Mouse (Mus musculus) left cerebral cortex, postnatal 25 days (tissue): ENCODE measurements around the gene Tmem171. TPM values are rescaled to one million over a fixed set of nuclear protein-coding genes. Genes with fewer than 3 reads are reported as not detected.

Experiments
- DNase-seq, 2 experiments: peaks; one replicate each; pipeline ENCODE4 v3.0.0; 2022; ENCODE audit warnings: low spot score in 2 of 2, mixed read lengths in 1 of 2
- intact Hi-C: fragments of 180-260 bp; cut with DNase I; formaldehyde crosslinking; loops from one replicate; pipeline ENCODE4 v1.15.1; 2025
- total RNA-seq, 2 experiments: library from RNA; stranded (reverse); gene quantifications; 2 replicates each; pipeline ENCODE4 v1.2.3; 2021

Tmem171 gene
- not detected for total RNA-seq

GRCm38 (mm10) chr13:98694773-98695314, at the start of gene Tmem171:
Tmem171 (minus strand) TSS chr13:98694834.
- intact Hi-C loops, result no loop called here
- peak in 1 of 2 experiments; percentile 30 for DNase-seq

GRCm38 (mm10) chr13:98743829-98744228, 49.2 kb upstream of the Tmem171 start:
- DNase-seq, result no peak
- intact Hi-C loops, result no loop called here

GRCm38 (mm10) chr13:98743214-98743613, 48.6 kb upstream of the Tmem171 start:
- intact Hi-C loops, result no loop called here
- DNase-seq, result no peak

DNA sequence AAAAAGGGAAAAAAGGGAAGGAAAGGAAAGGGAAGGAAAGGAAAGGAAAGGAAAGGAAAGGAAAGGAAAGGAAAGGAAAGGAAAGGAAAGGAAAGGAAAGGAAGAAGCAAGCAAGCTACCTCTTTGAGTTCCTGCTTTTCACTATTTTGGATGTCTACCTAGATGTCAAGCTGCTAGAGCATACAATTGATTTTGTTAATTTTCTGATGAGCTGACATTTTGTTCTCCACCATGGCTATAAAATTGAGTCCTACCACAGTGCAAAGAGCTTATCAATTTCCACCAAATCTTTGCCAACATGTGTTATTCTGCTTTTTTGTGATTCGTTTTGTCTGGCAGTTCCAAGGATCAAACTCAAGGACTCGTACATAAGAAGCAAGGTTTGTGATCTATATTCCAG, 43.6 kb upstream of the Tmem171 start:
- no peak for DNase-seq
- intact Hi-C loops, result no loop called here

GRCm38 (mm10) chr13:98733292-98733691, 38.7 kb upstream of the Tmem171 start:
- DNase-seq, result peak in 1 of 2 experiments; percentile 54

GRCm38 (mm10) chr13:98729271-98730062, 34.8 kb upstream of the Tmem171 start:
- intact Hi-C loops, result loop anchor here (5.0 to 10.0 kb wide), 2 partner anchors 88 to 415 kb away; partner anchors contain the start of genes Btf3 and Fcho2
- DNase-seq, result peak in 1 of 2 experiments; percentile 59

More at GRCm38 (mm10) chr13:98733292-98733691, 38.7 kb upstream of the Tmem171 start:
- intact Hi-C loops, result no loop called here

DNA sequence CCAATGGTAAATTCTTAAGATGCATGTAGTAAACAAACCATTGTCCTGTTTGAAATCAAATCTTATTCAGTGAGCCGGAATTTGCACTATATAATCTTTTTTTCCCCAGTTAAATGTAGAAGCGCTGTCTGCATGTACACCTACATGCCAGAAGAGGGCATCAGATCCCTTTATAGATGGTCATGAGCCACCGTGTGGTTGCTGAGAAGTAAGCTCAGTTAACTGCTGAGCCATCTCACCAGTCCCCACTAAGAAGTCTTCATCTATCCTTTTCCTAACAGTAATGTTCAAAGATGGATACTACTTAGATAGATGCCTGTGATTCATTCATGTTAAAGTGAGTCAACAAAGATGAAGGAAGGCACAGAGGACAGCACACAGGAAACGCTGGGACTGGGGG, 31.9 kb upstream of the Tmem171 start:
- intact Hi-C loops, result loop anchor here (5.0 to 10.0 kb wide), 2 partner anchors 91 to 412 kb away; partner anchors contain the start of genes Btf3 and Fcho2
- DNase-seq, result peak; percentile 22 to 60

- intact Hi-C loops, result loop anchor here (10.0 kb wide), 1 partner anchor 409 kb away; the partner anchor contains the start of gene Btf3
- DNase-seq, result no peak
Measured at GRCm38 (mm10) chr13:98723430-98723829, 28.8 kb upstream of the Tmem171 start.

DNA sequence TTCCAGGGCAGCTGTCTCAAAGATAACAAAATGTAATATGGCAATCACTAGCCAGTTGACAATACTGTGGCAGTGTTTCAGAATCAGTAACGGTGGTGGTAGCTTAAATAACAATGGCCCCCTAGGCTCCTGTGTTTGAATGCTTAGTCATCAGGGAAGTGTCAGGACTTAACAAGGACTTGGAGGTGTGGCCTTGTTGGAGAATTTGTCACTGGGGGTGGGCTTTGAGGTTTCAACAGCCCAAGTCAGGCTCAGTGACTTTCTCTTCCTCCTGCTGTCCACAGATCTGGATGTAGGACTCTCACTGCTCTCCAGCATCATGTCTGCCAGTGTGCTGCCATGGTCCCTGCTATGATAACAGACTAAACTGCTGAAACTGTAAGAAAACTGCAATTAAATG, 27.7 kb upstream of the Tmem171 start:
- intact Hi-C loops, result loop anchor here (10.0 kb wide), 1 partner anchor 407 kb away; the partner anchor contains the start of gene Btf3
- no peak for DNase-seq

DNA sequence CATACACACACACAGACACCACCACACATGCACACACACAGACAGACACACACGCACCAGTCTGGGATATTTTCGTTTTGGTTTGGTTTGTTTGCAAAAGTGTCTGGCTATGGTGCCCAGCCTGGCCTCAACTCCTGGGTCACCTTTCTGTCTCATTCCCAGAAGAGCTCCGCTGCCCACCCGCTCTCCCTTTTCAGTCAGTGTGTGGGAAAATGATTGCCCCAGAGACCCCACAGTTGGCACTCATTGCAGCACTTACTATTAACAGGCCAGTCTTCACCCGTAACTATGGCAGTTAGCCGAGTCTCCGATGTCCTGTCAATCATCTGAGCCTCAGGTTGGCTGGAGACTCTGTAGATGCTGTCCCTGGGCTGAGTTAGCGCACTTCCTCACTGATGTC, 21.5 kb upstream of the Tmem171 start:
- DNase-seq, result no peak
- intact Hi-C loops, result no loop called here

GRCm38 (mm10) chr13:98715443-98715990, 20.9 kb upstream of the Tmem171 start:
- intact Hi-C loops, result no loop called here
- DNase-seq, result no peak

GRCm38 (mm10) chr13:98710655-98711054, 16.0 kb upstream of the Tmem171 start:
- intact Hi-C loops, result no loop called here
- DNase-seq, result no peak

DNA sequence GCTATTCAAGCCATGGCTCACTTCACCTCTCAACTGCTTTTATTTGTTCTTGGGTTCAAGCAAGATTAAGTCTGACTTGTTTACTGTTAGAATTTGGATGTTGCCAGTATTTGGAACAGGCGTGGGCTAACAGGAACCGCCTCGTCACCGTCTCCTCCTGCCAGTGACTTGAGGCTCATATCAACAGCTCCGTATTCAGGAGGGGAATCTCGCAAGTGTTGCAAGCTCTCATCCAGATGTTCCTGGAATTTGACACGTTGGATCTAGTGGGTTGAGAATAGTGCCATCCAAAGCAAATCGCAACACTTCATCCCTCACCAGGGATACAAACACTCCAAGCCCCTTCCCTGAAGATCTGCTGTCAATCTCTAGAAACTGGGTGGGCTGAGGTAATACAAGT, 15.6 kb upstream of the Tmem171 start:
- no peak for DNase-seq
- intact Hi-C loops, result no loop called here

GRCm38 (mm10) chr13:98705501-98705900, 10.9 kb upstream of the Tmem171 start:
- DNase-seq, result no peak
- intact Hi-C loops, result no loop called here

DNA sequence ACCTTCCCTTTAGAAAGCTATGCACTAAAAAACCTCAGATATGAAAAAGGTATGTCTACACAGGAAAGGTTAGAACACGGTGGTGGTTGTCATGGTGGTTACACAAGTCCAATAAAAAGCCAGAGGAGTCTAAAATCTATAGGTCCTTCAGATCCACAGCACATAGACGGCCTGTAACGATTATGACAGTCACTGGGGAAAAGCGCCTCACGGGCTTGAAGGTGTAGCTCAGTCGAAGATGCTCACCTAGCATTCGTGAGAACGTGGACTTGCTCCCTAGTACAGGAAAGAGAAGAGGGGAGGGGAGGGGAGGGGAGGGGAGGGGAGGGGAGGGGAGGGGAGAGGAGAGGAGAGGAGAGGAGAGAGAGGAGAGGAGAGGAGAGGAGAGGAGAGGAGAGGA, 9.2 kb upstream of the Tmem171 start:
- DNase-seq, result no peak
- intact Hi-C loops, result no loop called here

- intact Hi-C loops, result no loop called here
Measured at GRCm38 (mm10) chr13:98702361-98702760, 7.7 kb upstream of the Tmem171 start.

GRCm38 (mm10) chr13:98701309-98701675, 6.7 kb upstream of the Tmem171 start:
- DNase-seq, result no peak
- intact Hi-C loops, result no loop called here

More at GRCm38 (mm10) chr13:98702361-98702760, 7.7 kb upstream of the Tmem171 start:
- DNase-seq, result no peak

GRCm38 (mm10) chr13:98700661-98701308, 6.2 kb upstream of the Tmem171 start:
- intact Hi-C loops, result no loop called here

GRCm38 (mm10) chr13:98699982-98700540, 5.4 kb upstream of the Tmem171 start:
- DNase-seq, result no peak

More at GRCm38 (mm10) chr13:98700661-98701308, 6.2 kb upstream of the Tmem171 start:
- no peak for DNase-seq

More at GRCm38 (mm10) chr13:98699982-98700540, 5.4 kb upstream of the Tmem171 start:
- intact Hi-C loops, result no loop called here
